Mouse (Mus musculus): ENCODE data around the gene Psme1. TPM values are rescaled to one million over a fixed set of nuclear protein-coding genes. Genes with fewer than 3 reads are reported as not detected.
A peak's percentile ranks its signal among the peaks of the same experiment; 100 is the strongest.

The Psme1 gene
- polyA plus RNA-seq, 1 experiment from 2014 or later = 120 TPM

DNA sequence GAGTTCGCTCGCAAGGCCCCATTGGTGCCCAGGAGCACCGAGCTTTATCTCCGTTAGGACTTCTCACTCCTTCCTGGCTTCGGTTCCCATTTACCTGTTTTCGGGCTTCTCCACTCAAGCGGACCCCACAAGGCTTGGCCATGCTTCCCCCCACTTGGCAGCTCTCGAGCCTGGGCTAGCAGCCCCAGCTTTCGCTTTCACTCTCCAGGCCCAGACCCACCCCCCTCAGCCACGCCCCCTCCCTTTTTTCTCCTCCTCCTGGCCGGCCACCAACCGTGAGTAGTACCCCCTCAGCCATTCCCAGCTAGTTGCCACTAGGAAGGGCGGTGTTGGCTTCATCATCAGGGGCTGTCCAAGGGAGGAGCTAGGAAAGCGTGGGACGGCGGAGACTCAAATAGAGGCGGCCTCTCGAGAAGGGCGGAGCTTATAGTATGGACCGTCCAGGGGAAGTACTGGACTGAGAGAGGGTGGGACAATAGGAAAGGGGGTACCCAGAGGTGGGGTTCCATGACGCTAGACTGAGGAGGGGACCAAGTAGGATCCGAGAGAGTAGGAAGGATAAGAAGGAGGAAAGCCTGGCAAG, 12.9 kb downstream of the Psme1 start, which contains the start of gene Psme2:
Gene Psme2 (minus strand): TSS at position 366 of the 583 bp plus-strand sequence.
- Histone ChIP-seq H3K36me3 (peaks cover 35% of the 10 kb centered on the region), H3K27me3 (replicated peaks) (no peaks in the 10 kb centered on the region), H3K27ac (peak within 1 kb of the TSS; percentile 67), H3K9ac (peak within 1 kb of the TSS; percentile 86), H3K4me1 (peaks cover 29% of the 10 kb centered on the region), H3K9me3 (no peaks in the 10 kb centered on the region), H3K4me2 (replicated peaks) (peak within 1 kb of the TSS; percentile 98), H3K4me3 (peak within 1 kb of the TSS; percentile 87)
- ATAC-seq (ENCODE audit: low FRiP score, low read depth) = peak; percentile 96
- WGBS = 1% methylated on average over 22 of the region's 22 CpGs

DNA sequence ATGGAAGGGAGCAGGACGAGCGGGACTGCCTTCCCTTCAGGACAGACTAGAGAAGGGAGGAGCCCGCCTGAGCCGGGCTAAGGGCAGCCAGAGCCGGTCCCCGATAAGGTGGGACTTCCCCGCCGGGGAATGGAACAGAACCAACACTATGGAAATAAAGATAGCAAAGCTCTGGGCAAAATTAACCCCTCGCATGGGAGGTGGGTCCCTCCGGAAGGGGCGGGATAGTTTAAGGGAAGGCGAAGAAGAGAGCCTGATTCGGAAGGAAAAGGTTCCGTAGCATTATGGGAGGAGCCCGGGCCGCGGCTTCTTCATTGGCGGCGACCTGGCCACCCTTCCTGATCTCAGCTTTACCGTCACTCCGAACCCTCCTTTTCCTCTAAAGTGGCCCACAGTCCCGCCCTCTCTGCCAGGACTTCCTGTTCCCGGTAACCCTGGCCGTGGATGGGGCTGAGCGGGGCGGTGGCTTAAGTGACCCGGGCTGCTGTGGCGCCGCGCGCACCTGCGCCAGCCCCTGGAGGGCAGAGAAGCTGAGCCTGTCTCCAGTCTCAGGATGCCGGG, 13.5 kb downstream of the Psme1 start, which contains the start of gene Rnf31:
Gene Rnf31 (plus strand): TSS at position 378 of the 561 bp plus-strand sequence.
- Histone ChIP-seq H3K9me3 (no peaks in the 10 kb centered on the region), H3K36me3 (peaks cover 41% of the 10 kb centered on the region), H3K4me1 (peaks cover 29% of the 10 kb centered on the region), H3K9ac (peak within 1 kb of the TSS; percentile 86), H3K27me3 (replicated peaks) (no peaks in the 10 kb centered on the region), H3K4me2 (replicated peaks) (peak within 1 kb of the TSS; percentile 98), H3K4me3 (peak within 1 kb of the TSS; percentile 87), H3K27ac (peak within 1 kb of the TSS; percentile 67)
- peak; percentile 91 for ATAC-seq (ENCODE audit: low FRiP score, low read depth)
- under 1% methylated on average over 33 of the region's 33 CpGs for WGBS

DNA sequence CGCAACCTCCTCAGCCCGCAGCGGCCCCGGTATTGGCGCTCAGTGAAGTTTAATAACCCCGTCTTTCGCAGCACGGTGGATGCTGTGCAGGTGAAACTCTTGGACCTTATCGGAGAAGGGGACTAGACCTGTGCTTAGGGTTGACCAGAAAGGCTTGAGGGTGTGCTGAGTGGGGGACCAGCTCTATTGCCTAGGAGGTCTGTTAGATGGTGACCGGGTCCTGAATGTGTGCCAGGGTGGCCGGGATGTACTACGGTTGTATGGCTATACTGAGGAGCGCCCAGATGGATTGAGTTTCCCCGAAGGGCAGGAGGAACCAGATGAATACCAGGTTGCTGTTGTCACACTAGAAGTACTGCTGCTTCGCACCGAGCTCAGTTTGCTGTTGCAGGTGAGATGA, 14.3 kb downstream of the Psme1 start:
- Histone ChIP-seq H3K36me3 (peaks cover 46% of the 10 kb centered on the region), H3K27ac (0 out of 2 replicates have a peak overlapping the region, but pooled peaks have one; percentile 64), H3K9ac (peak overlapping the region; percentile 86), H3K4me1 (peaks cover 29% of the 10 kb centered on the region), H3K4me2 (replicated peaks) (peak overlapping the region; percentile 98), H3K4me3 (peak overlapping the region; percentile 87), H3K27me3 (replicated peaks) (no peaks in the 10 kb centered on the region), H3K9me3 (no peaks in the 10 kb centered on the region)
- no peak for ATAC-seq (ENCODE audit: low FRiP score, low read depth)
- WGBS = 5% methylated on average over 16 of the region's 16 CpGs

DNA sequence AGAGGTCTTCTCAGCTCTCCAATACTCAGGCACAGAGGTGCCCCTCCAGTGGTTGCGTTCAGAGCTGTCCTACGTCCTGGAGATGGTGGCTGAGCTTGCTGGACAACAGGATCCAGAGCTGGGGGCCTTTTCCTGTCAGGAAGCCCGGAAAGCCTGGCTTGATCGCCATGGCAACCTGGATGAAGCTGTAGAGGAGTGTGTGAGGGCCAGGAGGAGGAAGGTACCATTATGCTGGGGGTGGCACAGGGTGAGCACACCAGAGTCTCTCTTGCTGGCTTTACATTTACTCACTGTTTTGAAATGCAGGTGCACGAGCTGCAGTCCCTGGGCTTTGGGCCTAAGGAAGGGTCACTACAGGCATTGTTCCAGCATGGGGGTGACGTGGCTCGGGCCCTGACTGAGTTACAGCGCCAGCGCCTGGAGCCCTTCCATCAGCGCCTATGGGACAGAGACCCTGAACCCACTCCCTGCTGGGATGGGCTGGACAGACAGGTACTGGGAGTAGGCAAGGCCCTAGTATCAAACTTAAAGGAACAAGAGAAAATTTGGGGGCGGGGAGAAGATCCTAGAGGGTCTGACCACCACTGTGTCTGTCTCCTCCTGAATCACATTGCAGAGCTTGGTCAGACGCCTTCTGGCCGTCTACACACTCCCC, 18.2 kb downstream of the Psme1 start:
- Histone ChIP-seq H3K9ac (no peak overlapping the region), H3K27me3 (replicated peaks) (no peaks in the 10 kb centered on the region), H3K4me1 (peaks cover 20% of the 10 kb centered on the region), H3K4me3 (no peak overlapping the region), H3K36me3 (peaks cover 63% of the 10 kb centered on the region), H3K4me2 (replicated peaks) (no peak overlapping the region), H3K9me3 (no peaks in the 10 kb centered on the region), H3K27ac (no peak overlapping the region)
- no peak for ATAC-seq (ENCODE audit: low FRiP score, low read depth)
- WGBS = 78% methylated on average over 13 of the region's 13 CpGs

DNA sequence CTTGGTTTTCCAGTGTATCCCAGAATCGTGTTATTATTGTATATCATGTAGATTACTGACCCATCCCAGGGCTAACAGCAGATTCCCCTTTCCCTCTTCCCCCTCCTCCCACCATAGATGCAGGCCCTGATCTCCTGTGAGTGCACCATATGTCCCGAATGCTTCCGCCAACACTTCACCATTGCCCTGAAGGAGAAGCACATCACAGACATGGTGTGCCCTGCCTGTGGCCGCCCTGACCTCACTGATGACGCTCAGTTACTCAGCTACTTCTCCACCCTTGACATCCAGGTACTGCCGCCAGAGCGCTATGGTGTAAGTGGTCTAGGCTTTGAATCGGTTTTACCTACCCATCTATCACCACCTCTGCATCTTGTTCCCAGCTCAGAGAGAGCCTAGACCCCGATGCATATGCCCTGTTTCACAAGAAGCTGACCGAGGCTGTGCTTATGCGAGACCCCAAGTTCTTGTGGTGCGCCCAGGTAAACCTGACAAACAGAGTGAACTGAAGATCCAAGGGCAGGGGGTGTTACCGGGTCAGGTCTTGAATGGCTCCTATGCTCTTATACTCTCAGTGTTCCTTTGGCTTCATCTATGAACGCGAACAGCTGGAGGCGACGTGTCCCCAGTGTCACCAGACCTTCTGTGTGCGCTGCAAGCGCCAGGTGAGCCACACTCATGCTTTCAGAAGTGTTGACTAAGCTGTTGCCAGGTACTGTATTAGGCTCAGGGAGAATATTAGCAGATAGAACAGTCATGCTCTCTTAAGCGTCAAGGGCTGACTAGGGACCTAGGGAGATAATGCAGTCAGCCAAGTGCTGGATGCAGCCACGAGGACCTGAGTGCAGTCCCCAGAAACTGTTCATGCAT, 20.8 kb downstream of the Psme1 start:
- H3K9me3 ChIP-seq = no peaks in the 10 kb centered on the region
- no peaks in the 10 kb centered on the region for H3K27me3 ChIP-seq (replicated peaks)
- H3K36me3 ChIP-seq = peaks cover 87% of the 10 kb centered on the region
- no peak for ATAC-seq (ENCODE audit: low FRiP score, low read depth)
- H3K4me3 ChIP-seq = no peak overlapping the region
- H3K4me1 ChIP-seq = no peaks in the 10 kb centered on the region
- H3K9ac ChIP-seq = peak overlapping the region; percentile 23; the same call in 1 of the 2 replicates
- no peak overlapping the region for H3K27ac ChIP-seq
- 94% methylated on average over 21 of the region's 21 CpGs for WGBS
- H3K4me2 ChIP-seq (replicated peaks) = no peak overlapping the region

DNA sequence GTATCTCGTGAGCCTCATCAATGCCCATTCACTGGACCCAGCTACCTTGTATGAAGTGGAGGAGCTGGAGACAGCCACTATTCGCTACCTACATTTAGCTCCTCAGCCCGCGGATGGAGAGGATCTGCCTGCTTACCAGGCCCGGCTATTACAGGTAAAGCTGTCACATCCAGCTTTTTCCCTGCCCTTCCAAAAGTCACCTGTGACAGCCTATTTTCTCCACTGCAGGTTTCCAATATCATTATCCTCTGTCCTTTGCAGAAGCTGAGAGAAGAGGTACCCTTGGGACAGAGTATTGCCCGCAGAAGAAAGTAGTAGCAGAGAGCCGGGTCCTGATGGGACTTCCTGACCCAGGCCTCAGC, 25.3 kb downstream of the Psme1 start, which contains the start of gene Irf9:
Gene Irf9 (plus strand): TSS at position 301 of the 362 bp plus-strand sequence.
- H3K9ac ChIP-seq = 0 out of 2 replicates have a peak within 1 kb of the TSS, but pooled peaks have one; percentile 9
- no peaks in the 10 kb centered on the region for H3K27me3 ChIP-seq (replicated peaks)
- H3K9me3 ChIP-seq = no peaks in the 10 kb centered on the region
- peak within 1 kb of the TSS; percentile 40 for H3K4me2 ChIP-seq (replicated peaks)
- H3K4me1 ChIP-seq = no peaks in the 10 kb centered on the region
- H3K27ac ChIP-seq = no peak within 1 kb of the TSS
- no peak within 1 kb of the TSS for H3K4me3 ChIP-seq
- H3K36me3 ChIP-seq = peaks cover 83% of the 10 kb centered on the region
- WGBS = 88% methylated on average over 7 of the region's 7 CpGs
- no peak for ATAC-seq (ENCODE audit: low FRiP score, low read depth)

DNA sequence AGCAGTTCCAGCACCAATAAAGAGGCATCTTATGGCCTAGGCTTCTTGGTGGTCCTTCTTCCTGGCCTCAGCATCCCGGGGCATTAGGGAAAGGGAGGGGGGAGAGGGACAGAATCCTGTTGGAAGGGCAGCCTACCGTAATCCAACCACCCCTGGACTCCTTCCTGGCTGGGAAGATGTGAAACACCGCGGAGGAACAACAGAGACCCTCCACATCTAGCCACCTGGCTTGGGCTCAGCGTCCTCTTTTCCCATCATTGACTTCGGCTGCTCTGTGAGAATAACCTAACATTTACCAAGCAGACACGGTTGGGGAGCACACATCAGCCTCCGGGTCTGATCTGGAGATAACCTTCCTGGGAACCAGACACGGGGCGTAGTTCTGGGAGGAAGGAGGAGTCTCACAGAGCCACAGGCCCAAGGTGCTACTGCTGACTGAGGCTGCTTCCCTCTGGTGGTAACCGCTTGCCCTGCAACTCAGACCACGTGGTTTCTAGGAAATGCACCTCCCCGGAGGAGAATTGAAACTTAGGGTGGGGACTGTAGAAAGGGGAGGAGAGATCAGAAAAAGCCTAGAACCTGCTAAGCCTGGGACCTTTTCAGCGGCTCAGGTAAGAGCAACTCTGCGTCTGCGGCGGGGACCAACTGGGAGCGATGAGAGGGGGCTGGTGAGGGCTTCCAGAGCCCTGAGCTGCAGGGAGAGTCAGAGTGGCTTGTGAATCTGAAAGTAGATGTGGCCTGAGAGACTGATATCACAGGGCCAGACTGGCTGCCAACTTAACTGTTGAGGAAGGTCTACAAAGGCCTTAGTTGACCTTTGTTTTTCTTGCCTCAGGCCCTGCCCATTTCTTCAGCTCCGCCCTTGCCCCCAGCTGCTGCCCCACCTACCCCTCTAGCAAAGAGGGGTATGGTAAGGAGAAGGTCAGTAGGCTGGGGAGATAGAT, 26.0 kb downstream of the Psme1 start:
- WGBS = 22% methylated on average over 19 of the region's 19 CpGs
- no peaks in the 10 kb centered on the region for H3K9me3 ChIP-seq
- 0 out of 2 replicates have a peak overlapping the region, but pooled peaks have one; percentile 9 for H3K9ac ChIP-seq
- peaks cover 83% of the 10 kb centered on the region for H3K36me3 ChIP-seq
- no peaks in the 10 kb centered on the region for H3K4me1 ChIP-seq
- no peak overlapping the region for H3K27ac ChIP-seq
- H3K27me3 ChIP-seq (replicated peaks) = no peaks in the 10 kb centered on the region
- ATAC-seq (ENCODE audit: low FRiP score, low read depth) = peak; percentile 88
- no peak overlapping the region for H3K4me3 ChIP-seq
- H3K4me2 ChIP-seq (replicated peaks) = peak overlapping the region; percentile 40

DNA sequence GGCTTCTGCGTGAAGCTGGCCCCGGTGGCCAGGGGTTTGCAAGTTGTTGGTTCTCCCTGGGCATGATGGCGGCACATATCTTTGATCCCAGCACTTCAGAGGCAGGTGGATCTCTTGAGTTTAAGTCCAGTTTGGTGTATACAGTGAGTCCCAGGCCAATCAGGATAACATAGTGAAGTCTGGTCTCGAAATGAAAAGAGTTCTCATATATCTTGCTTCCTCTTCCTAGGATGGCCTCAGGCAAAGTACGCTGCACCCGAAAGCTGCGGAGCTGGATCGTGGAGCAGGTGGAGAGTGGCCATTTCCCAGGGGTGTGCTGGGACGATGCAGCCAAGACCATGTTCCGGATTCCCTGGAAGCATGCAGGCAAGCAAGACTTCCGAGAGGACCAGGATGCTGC, 26.9 kb downstream of the Psme1 start:
- Histone ChIP-seq H3K4me3 (no peak overlapping the region), H3K4me2 (replicated peaks) (no peak overlapping the region), H3K27ac (no peak overlapping the region), H3K9me3 (no peaks in the 10 kb centered on the region), H3K4me1 (no peaks in the 10 kb centered on the region), H3K36me3 (peaks cover 82% of the 10 kb centered on the region), H3K27me3 (replicated peaks) (no peaks in the 10 kb centered on the region), H3K9ac (no peak overlapping the region)
- 91% methylated on average over 11 of the region's 11 CpGs for WGBS
- ATAC-seq (ENCODE audit: low FRiP score, low read depth) = no peak

DNA sequence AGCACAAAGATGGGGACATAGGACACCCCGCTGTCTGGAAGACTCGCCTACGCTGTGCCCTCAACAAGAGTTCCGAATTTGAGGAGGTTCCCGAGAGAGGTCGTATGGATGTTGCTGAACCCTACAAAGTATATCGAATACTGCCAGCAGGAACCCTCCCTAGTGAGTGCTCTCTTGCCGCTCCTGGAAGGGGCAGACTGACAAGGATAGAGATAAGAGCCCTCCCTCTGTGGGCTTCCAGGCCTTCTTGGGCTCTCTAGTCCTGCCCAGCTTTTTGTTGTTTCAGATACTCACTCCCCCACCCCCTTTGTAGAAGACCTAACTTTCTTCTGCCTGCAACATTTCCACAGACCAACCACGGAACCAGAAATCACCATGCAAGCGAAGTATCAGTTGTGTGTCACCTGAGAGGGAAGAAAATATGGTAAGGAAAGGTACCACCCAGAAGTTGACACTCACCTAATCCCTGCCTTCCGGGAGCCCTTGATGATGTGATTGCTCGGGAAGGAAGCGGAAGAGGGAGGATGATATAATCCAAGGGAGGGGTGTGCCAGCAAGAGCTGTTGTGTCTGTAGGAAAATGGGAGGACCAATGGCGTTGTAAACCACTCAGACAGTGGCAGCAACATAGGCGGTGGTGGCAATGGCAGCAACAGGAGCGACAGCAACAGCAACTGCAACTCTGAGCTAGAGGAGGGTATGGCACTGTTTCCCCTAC, 28.0 kb downstream of the Psme1 start:
- Histone ChIP-seq H3K4me1 (no peaks in the 10 kb centered on the region), H3K9ac (no peak overlapping the region), H3K27me3 (replicated peaks) (no peaks in the 10 kb centered on the region), H3K4me3 (no peak overlapping the region), H3K27ac (no peak overlapping the region), H3K36me3 (peaks cover 75% of the 10 kb centered on the region), H3K9me3 (no peaks in the 10 kb centered on the region), H3K4me2 (replicated peaks) (no peak overlapping the region)
- no peak for ATAC-seq (ENCODE audit: low FRiP score, low read depth)
- 94% methylated on average over 16 of the region's 16 CpGs for WGBS

DNA sequence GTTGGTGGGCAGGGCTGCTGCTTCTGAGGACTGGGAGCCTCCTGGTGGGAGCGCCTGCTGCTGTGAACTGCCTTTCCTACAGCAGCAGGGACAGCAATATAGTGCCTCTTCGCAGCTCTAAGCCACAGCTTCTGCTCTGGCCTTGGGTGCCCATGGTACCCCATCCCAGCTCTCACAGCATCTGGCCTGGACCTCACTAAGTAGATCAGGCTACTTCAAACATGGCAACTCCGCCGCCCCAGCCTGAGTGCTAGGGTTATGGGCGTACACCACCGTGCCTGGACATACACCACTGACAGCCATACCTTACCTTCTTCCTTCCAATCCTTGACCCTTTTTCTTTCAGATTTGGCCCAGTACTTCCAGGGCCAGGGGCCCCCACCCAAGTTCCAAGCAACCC, 30.4 kb downstream of the Psme1 start:
- no peaks in the 10 kb centered on the region for H3K9me3 ChIP-seq
- H3K4me2 ChIP-seq (replicated peaks) = no peak overlapping the region
- H3K36me3 ChIP-seq = peaks cover 50% of the 10 kb centered on the region
- no peaks in the 10 kb centered on the region for H3K4me1 ChIP-seq
- no peak overlapping the region for H3K4me3 ChIP-seq
- H3K27ac ChIP-seq = no peak overlapping the region
- no peak overlapping the region for H3K9ac ChIP-seq
- WGBS = 94% methylated on average over 6 of the region's 6 CpGs
- no peaks in the 10 kb centered on the region for H3K27me3 ChIP-seq (replicated peaks)
- ATAC-seq (ENCODE audit: low FRiP score, low read depth) = no peak

DNA sequence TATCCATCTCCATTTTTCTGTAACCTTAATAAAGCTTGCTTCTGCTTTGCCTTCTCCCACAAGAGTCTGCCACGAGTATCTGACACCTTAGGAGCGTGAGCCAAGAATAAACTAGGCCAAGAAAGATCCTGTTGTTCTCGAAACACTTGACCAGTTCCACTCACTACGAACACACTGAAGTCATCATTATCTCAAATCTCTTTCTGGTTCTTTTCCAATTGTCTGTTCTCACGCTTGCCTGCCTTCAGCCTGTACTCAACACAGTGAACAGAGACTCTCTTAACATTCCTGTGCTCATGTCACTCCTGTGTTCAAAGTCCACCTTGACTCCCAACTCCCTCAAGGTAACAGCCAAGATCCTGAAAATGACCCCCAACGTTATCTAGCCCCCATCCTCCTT, 35.4 kb downstream of the Psme1 start:
- no peaks in the 10 kb centered on the region for H3K9me3 ChIP-seq
- peaks cover 17% of the 10 kb centered on the region for H3K36me3 ChIP-seq
- no peak overlapping the region for H3K4me2 ChIP-seq (replicated peaks)
- H3K27me3 ChIP-seq (replicated peaks) = no peaks in the 10 kb centered on the region
- H3K27ac ChIP-seq = no peak overlapping the region
- no peak for ATAC-seq (ENCODE audit: low FRiP score, low read depth)
- 77% methylated on average over 6 of the region's 6 CpGs for WGBS
- H3K4me1 ChIP-seq = no peaks in the 10 kb centered on the region
- H3K9ac ChIP-seq = no peak overlapping the region
- H3K4me3 ChIP-seq = no peak overlapping the region

Measured in neural tube, embryonic 12.5 days (tissue).